Mouse (Mus musculus): ENCODE results near the gene Fastkd1.

GRCm38 (mm10) chr2:69675266-69675665 lies 38.0 kb downstream of the Fastkd1 start:
- no peak for TF ChIP-seq CTCF (IDR thresholded peaks at IDR 0.05; ENCODE audit: low read depth)
- TF ChIP-seq EP300 (IDR thresholded peaks at IDR 0.05; ENCODE audit: low read depth): no peak

Data from heart, postnatal 0 days (tissue).